Mouse (Mus musculus): Measurements from ENCODE around the gene Arid2. TPM values are rescaled to one million over a fixed set of nuclear protein-coding genes. Genes with fewer than 3 reads are reported as not detected.

Gene Arid2
- 11.3 and 25.2 TPM in 2 replicates for polyA plus RNA-seq (2012; rRNA removed; ENCODE audit: low replicate concordance)

DNA sequence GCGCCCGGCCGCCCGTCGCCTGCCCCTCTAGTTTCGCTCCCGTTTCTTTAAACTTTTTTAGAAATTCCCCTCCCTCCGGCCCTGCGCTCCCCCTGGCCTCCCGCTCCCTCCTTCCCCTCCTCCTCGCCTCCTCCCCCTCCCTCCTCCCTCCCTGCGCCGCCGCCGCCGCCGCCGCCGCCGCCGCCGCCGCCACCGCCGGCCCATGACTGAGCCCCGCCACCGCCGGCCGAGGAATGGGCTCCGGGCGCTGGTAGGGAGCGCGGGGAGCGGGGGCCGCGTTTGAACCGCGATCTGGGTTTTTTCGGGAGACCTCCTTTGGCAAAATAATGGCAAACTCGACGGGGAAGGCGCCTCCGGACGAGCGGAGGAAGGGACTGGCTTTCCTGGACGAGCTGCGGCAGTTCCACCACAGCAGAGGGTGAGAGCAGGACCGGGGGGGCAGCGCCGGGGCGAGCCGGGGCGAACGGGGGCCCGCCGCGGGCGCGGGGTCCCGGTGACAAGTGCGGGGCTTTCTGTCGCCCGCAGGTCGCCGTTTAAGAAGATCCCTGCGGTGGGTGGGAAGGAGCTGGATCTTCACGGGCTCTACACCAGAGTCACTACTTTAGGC lies at the start of gene Arid2:
TSS of gene Arid2 (plus strand) at position 150 of the 607 bp plus-strand sequence.

Other genes starting within 250 kb of the Arid2 start
- 16.0 and 26.6 TPM in 2 replicates for gene Scaf11, start 173.3 kb downstream of the Arid2 start, polyA plus RNA-seq (2012; rRNA removed; ENCODE audit: low replicate concordance)